Mouse (Mus musculus) C2C12 (cell line): Measurements from ENCODE around the gene Hist2h2be.

Experiments used
- CEBPB ChIP-seq: IDR thresholded peaks from one replicate; pipeline ENCODE4 v1.6.1; 2011; ENCODE audit warnings: low read depth, mild to moderate bottlenecking, control low read depth, moderate library complexity
- CTCF ChIP-seq: IDR thresholded peaks from one replicate; pipeline ENCODE4 v1.5.1; 2011; ENCODE audit not compliant: control insufficient read depth, insufficient read depth, insufficient read length
- MAX ChIP-seq: IDR thresholded peaks from one replicate; pipeline ENCODE4 v1.6.1; 2011; ENCODE audit warnings: mild to moderate bottlenecking, control low read depth
- MYOD1 ChIP-seq: IDR thresholded peaks from one replicate; pipeline ENCODE4 v1.6.1; 2011; ENCODE audit warnings: low read depth; ENCODE audit not compliant: control insufficient read depth, insufficient read length
- USF1 ChIP-seq: IDR thresholded peaks from one replicate; pipeline ENCODE4 v1.6.1; 2011; ENCODE audit warnings: low read depth, mild to moderate bottlenecking, control low read depth, moderate library complexity

GRCm38 (mm10) chr3:96182382-96182776, 38.5 kb upstream of the Hist2h2be start:
- TF ChIP-seq CEBPB (no peak), MAX (no peak), CTCF (no peak), USF1 (no peak), MYOD1 (no peak)
